Mouse (Mus musculus): ENCODE results near the gene Zranb3.

Zranb3 gene

GRCm38 (mm10) chr1:127934322-127934721 lies 168.5 kb downstream of the Zranb3 start:
- DNase-seq = no peak

DNA sequence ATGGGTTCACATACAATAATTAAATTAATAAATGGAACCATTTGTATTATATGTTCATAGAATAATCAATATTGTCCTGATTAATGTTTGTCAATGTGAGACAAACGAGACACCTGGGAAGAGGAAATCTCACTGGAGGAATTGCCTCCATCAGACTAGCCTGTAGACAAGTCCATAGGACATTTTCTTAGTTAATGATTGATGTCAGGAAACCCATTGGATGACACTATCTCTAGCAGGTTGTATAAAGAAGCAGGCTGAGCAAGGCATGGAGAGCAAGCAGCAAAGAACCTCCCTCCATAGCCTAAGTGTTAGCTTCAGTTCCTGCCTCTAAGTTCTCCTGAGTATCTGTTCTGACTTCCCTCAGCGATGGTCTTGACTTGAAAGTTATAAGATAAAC lies 169.4 kb downstream of the Zranb3 start:
- no peak for DNase-seq

GRCm38 (mm10) chr1:127915802-127916201 lies 187.0 kb downstream of the Zranb3 start:
- DNase-seq = no peak

DNA sequence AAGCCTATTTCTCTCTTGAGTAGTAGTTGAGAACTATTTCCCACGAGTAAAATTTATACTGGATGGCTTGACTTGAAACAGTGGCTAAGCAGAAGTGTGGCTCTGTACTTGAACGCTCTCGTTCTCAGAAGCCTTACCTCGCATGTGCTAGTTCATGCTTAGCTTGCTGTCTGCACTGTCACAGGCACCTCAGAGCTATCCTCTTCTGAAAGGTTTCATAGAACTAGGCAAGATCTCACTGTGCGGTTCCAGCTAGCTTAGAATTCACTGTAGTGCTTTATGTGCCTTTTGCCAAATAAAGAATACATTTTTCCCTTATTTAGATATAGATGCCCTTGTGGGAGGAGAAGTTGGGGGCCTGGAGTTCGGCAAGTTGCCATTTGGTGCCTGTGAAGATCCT lies 187.5 kb downstream of the Zranb3 start:
- no peak for DNase-seq

GRCm38 (mm10) chr1:127913116-127913515 lies 189.7 kb downstream of the Zranb3 start:
- no peak for DNase-seq

DNA sequence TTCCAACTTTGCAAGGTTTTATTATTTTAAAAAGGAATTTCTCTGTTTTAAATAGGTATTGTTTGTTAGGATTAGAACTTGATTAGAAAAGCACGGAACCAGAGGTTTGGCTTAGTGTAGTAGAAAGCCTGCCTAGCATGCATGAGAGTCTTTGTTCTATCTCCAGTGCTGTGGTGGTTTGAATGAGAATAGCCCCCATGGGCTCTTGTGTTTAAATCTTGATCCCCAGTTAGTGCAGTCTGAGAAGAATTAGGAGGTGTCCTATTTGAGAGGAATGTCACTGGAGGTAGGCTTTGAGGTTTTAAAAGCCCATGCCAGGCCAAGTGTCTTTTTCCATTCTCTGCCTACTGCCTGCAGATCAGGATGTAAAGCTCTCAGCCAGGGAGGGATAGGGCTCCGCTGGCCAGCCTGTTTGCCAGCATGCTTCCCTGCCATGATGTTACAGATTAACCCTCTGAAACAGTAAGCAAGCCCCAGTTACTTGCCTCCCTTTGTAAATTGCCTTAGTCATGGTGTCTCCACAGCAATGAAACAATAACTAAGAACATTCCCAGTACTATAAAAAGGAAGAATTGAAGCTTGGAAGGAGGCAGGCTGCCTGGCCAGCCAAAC lies 198.0 kb downstream of the Zranb3 start:
- DNase-seq = no peak
